Mouse (Mus musculus): ENCODE data around the gene Nrde2. TPM values are rescaled to one million over a fixed set of nuclear protein-coding genes. Genes with fewer than 3 reads are reported as not detected.

Gene Nrde2
- polyA plus RNA-seq (2017; shearing (Covaris generic)) = 17.1 TPM

DNA sequence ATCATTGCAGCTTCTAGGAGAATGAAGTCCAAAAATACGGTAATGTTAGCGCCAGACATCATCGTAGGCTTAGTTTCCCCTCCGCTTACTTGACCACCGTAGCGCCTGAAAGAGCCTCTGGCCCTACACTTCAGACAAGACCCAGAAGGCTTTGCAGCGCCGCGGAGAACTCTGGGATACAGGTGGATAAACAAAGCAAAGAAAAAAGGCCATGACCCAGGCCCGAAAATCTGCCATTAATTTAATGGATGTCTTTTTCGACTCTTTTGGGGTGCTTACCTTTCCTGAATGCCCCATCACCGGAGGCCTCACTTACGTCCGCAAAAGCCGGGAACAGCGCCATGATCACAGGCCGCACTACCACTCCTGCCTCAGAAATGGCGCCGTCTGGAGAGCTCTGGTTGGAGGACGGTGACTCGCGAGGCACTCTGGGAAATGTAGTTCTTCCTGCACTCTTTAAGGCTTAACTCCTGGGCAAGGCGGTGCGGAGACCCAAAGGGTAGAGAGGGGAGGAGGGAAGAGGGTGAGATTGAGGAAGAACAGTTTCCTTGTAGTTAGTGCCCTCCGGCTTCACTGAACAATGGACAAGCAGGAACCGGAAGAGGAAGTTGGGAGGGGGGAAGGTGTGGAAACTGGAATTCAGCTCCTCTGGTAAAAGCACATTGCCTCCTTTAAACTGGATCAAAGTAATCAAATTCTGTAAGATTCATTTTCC lies at the start of gene Nrde2:
TSS of gene Nrde2 (minus strand) at position 393 of the 715 bp plus-strand sequence.

DNA sequence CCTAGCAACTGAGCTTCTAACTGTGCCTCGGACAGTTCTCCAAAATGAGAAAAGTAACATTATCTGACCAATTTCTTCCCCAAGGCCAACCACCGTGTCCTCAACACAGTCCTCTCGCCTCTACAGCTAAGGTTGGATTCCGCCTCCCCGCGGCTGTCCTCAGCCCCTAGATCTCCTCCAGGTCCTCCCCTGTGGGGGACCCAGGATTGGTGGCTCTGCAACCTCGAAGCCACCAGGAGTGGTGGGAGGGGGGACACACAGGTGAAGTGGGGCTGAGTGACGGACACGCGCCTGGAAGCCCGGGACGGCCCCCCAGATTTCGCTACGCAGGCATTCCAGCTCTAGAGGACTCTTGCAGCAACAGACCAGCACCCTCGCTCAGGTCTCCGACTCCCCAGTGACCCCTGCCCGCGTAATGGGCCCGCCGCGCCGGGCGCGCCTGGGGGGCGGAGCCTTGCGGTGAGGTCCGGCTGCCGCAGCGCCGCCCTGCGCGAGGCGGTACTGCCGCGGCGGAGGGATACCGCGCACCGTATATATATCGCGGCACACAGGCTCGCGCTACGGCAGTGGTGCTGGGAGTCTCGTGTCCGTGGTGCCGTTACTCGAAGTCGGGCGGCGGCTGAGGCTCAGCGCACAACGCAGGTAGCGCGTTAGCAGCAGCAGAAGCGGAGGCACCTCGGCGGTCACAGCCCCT lies 39.7 kb upstream of the Nrde2 start, which contains the start of gene Calm1:
TSS of gene Calm1 (plus strand) at position 469 of the 694 bp plus-strand sequence.

DNA sequence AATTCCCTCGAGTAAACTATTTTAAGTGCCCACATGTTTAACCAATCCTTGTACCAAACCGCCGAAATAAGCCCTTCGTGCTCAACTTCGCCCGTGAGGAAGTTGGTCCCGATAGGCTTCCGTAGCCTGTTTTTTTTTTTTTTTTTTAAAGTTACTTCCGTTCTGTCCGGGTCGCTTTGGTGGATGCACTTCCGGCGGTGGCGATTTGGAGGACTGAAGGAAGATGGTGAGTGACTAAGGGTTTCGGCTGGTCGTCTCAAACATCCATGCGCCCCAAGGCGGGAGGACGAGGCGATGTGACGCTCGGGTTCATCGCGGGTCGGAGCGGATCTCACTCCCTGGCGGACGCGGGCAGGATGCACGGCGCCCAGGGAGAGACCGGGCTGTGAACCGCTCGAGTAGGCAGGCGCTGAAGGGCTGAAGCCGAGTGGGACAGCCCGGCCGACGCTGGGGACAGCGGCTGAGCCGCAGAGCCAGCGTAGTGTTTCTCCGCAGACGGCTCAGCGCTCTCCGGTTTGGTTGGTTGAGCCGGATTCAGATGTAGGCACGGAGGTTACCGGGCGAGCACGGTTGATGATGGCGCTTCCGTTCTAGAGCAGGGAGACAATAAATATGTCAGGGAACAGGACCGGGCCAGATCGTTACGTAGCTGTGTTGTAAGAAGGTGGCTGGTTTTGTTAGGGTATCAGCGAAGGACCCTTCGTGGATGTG lies 49.3 kb downstream of the Nrde2 start, which contains the start of gene Psmc1:
TSS of gene Psmc1 (plus strand) at position 169 of the 711 bp plus-strand sequence.

Other genes starting within 250 kb of the Nrde2 start
- not detected for gene Kcnk13, start 195.2 kb downstream of the Nrde2 start, polyA plus RNA-seq (2017; shearing (Covaris generic))
- 94.3 TPM for gene Psmc1, start 49.5 kb downstream of the Nrde2 start, polyA plus RNA-seq (2017; shearing (Covaris generic))
- gene Calm1, start 39.8 kb upstream of the Nrde2 start, polyA plus RNA-seq (2017; shearing (Covaris generic)) = 1,284 TPM